Mouse (Mus musculus): ENCODE measurements at regions not wholly inside any gene's neighbourhood (a gene's known extent, or its start where the extent isn't known, plus 50 kb on each side); places are given as distances from the start of the nearest gene placed in this dataset.
A peak's percentile ranks its signal among the peaks of the same experiment; 100 is the strongest.

DNA sequence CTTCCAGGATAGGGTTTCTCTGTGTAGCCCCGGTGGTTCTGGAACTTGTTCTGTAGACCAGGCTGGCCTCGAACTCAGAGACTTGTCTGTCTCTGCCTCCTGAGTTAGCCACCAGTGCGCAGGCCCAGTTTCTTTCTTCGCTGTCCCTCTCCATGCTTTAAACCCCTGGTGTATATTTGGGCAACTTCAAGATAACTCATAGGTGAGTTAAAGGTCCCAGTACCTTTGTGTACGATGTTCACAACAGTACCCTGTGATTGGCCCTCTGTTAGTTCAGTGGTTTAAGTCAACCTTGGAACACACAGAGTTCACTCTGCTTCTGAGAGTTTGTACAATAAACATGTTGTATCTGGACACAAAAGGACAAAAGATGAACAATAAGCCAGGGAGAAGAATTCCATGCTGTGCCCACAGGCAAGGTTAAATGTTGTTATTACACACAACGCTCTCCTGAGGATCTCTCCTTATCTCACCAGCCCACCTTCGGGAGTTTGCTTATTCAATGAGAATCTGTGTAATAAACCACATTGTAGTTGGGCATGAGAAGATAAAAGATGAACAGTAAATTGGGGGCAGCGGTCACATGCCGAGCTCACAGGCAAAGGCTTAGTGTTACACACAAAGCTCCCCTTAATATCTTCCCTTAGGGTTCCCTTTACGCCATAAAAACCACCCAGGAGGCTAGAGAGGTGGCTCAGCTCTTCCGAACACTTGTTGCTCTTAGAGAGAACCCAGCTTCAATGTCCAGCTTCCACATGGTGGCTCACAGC is 78.6 kb upstream of the Cpsf6 start:
- H3K27ac ChIP-seq (ENCODE audit: low read depth) = no peak overlapping the region
- 63% methylated on average over 11 of the region's 11 CpGs for WGBS (ENCODE audit: insufficient replicate concordance)

DNA sequence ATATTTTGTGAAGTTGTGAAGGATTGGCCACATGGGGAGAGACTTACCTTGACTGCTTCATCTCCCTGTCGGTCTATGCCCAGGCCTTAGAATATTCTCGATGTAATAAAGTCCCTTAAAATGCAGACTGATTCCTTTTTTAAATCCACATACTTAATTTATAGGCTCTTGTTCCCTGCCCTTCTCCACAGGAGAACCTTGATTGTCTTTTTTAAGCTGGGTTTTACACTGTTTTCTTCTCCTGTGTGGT is 77.8 kb upstream of the Cpsf6 start:
- no peak overlapping the region for H3K27ac ChIP-seq (ENCODE audit: low read depth)
- ATAC-seq (no peak), DNase-seq (no peak)
- TF ChIP-seq EP300 (IDR thresholded peaks at IDR 0.05; ENCODE audit: low read depth) (no peak), CTCF (IDR thresholded peaks at IDR 0.05; ENCODE audit: low read depth) (no peak)
- H3K9me3 ChIP-seq (ENCODE audit: low read length) = no peaks in the 10 kb centered on the region
- no peaks in the 10 kb centered on the region; the same call in 1 of the 2 replicates for H3K4me1 ChIP-seq (ENCODE audit: insufficient read depth)
- no peak overlapping the region for H3K9ac ChIP-seq (replicated peaks)
- no peak overlapping the region for H3K4me3 ChIP-seq (ENCODE audit: low read depth, low read length)
- 76% methylated on average over 2 of the region's 2 CpGs for WGBS (ENCODE audit: insufficient replicate concordance)
- H3K27me3 ChIP-seq (ENCODE audit: insufficient read depth, low read length) = no peaks in the 10 kb centered on the region
- H3K36me3 ChIP-seq (replicated peaks; ENCODE audit: insufficient read depth, low read length) = no peaks in the 10 kb centered on the region
- no peak overlapping the region for H3K4me2 ChIP-seq (ENCODE audit: low read depth, low read length)

More for the DNA sequence above, 78.6 kb upstream of the Cpsf6 start:
- DNase-seq = no peak
- no peaks in the 10 kb centered on the region for H3K27me3 ChIP-seq (ENCODE audit: insufficient read depth, low read length)
- no peaks in the 10 kb centered on the region for H3K9me3 ChIP-seq (ENCODE audit: low read length)
- H3K36me3 ChIP-seq (replicated peaks; ENCODE audit: insufficient read depth, low read length) = no peaks in the 10 kb centered on the region
- ATAC-seq = no peak
- no peaks in the 10 kb centered on the region; the same call in 1 of the 2 replicates for H3K4me1 ChIP-seq (ENCODE audit: insufficient read depth)
- TF ChIP-seq EP300 (IDR thresholded peaks at IDR 0.05; ENCODE audit: low read depth) (no peak), CTCF (IDR thresholded peaks at IDR 0.05; ENCODE audit: low read depth) (no peak)
- no peak overlapping the region for H3K9ac ChIP-seq (replicated peaks)
- no peak overlapping the region for H3K4me2 ChIP-seq (ENCODE audit: low read depth, low read length)
- H3K4me3 ChIP-seq (ENCODE audit: low read depth, low read length) = no peak overlapping the region

DNA sequence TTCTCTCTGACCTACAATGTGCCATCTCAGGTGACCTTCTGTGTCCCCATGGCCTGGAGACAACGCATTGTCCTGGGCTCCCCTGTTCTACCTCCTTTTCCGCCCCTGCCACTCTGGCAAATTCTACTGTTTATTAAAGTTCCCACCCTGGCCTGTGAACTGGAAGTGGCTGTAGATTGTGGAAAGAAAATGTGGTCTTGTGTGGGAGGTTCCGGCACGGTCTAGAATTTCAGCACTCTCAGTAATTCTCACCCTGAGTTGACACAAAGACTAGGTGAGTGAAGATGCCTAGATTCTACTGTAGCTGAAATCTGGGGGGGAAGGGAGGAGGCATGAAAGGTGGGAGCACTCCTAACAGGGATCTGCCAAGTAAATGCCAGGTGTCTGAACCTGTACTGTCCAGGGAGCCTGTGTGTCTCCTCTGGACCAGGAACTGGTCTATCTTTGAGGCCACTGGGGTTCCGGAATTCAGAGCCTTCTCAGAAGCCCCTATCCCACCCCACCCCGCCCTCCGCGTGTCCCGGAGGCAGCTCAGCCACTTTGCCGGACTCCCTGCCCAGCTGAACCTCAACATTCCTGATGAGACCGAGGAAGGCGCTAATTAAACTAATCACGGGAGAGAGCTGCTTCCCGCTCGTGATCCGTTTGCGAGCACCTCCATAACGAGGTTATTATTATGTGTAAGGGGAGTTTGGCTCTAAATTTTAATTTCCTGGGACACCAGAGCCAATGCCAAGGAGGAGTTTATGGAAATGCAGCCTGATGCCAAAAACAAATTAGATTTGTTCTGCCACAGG is 77.3 kb upstream of the Cpsf6 start:
- DNase-seq (no peak), ATAC-seq (no peak)
- Histone ChIP-seq H3K27me3 (ENCODE audit: insufficient read depth, low read length) (no peaks in the 10 kb centered on the region), H3K9ac (replicated peaks) (0 out of 2 replicates have a peak overlapping the region, but pooled peaks have one; percentile 2), H3K27ac (ENCODE audit: low read depth) (peak overlapping the region; percentile 82), H3K4me2 (ENCODE audit: low read depth, low read length) (peak overlapping the region; percentile 30; the same call in 1 of the 2 replicates), H3K4me3 (ENCODE audit: low read depth, low read length) (no peak overlapping the region), H3K36me3 (replicated peaks; ENCODE audit: insufficient read depth, low read length) (no peaks in the 10 kb centered on the region), H3K9me3 (ENCODE audit: low read length) (no peaks in the 10 kb centered on the region), H3K4me1 (ENCODE audit: insufficient read depth) (peaks cover 3% of the 10 kb centered on the region)
- TF ChIP-seq EP300 (IDR thresholded peaks at IDR 0.05; ENCODE audit: low read depth) = no peak
- WGBS (ENCODE audit: insufficient replicate concordance) = 63% methylated on average over 18 of the region's 18 CpGs

DNA sequence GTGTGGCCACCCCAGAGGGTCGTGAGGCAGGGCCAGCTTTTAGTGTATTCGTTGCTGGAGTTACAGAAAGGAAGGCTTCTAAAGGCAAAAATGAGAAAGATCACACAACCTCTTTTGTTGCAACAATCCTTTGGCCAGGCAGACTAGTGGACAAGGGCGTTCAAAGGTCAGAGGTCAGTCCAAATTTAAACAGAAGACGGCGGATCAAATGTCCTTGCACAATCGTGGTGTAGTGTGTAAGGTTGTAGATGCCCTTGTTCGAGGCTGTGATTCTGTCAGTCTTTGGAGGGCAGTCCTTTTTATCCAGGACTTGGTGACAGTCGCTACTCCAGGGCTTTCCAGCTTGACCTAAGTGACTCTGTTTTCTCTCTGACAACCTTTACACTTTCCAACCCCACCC is 76.6 kb upstream of the Cpsf6 start:
- Histone ChIP-seq H3K36me3 (replicated peaks; ENCODE audit: insufficient read depth, low read length) (no peaks in the 10 kb centered on the region), H3K9ac (replicated peaks) (no peak overlapping the region), H3K9me3 (ENCODE audit: low read length) (no peaks in the 10 kb centered on the region), H3K4me1 (ENCODE audit: insufficient read depth) (peaks cover 3% of the 10 kb centered on the region), H3K4me2 (ENCODE audit: low read depth, low read length) (0 out of 2 replicates have a peak overlapping the region, but pooled peaks have one; percentile 9), H3K27ac (ENCODE audit: low read depth) (peak overlapping the region; percentile 82), H3K4me3 (ENCODE audit: low read depth, low read length) (no peak overlapping the region), H3K27me3 (ENCODE audit: insufficient read depth, low read length) (no peaks in the 10 kb centered on the region)
- TF ChIP-seq CTCF (IDR thresholded peaks at IDR 0.05; ENCODE audit: low read depth) = no peak
- no peak for TF ChIP-seq EP300 (IDR thresholded peaks at IDR 0.05; ENCODE audit: low read depth)
- ATAC-seq = peak; percentile 68
- WGBS (ENCODE audit: insufficient replicate concordance) = 56% methylated on average over 8 of the region's 8 CpGs
- peak; percentile 40 for DNase-seq

DNA sequence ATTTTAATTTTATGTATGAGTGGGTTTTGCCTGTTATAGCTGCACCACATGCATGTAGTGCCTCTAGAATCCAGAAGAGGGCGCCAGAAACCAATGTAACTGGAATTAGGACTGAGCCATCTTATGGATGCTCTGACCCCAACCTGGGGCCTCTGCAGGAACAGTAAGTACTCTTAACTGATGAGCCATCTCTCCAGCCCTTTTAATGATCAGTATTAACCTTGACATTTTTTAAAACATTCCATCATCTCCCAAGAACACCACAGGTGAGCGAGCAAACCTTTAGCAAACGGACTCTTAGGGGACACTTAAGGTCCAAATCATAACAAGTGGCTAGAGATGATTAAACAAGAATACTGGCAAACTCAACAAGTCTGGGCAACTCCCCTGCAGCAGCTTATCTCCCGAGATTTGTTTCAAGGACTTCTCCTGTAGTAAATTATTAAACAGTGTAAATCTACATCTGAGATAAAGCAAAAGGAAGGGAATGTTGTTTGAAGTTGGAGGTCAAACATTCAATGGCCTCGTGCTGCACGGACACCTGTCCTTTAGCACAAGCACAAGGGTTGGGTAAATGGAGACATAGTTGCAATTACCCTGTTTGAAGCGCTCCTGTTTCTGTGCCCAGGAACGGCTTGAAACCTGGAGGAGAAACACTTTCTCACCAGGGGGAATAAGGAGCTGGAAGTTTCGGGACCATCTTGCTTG is 75.9 kb upstream of the Cpsf6 start:
- H3K4me1 ChIP-seq (ENCODE audit: insufficient read depth) = peaks cover 3% of the 10 kb centered on the region
- H3K9me3 ChIP-seq (ENCODE audit: low read length) = no peaks in the 10 kb centered on the region
- ATAC-seq (peak; percentile 77), DNase-seq (peak; percentile 69)
- H3K27ac ChIP-seq (ENCODE audit: low read depth) = peak overlapping the region; percentile 82
- H3K4me2 ChIP-seq (ENCODE audit: low read depth, low read length) = no peak overlapping the region
- TF ChIP-seq EP300 (IDR thresholded peaks at IDR 0.05; ENCODE audit: low read depth) (no peak; the same call in 1 of the 2 replicates), CTCF (IDR thresholded peaks at IDR 0.05; ENCODE audit: low read depth) (peak; percentile 80)
- H3K9ac ChIP-seq (replicated peaks) = no peak overlapping the region
- H3K36me3 ChIP-seq (replicated peaks; ENCODE audit: insufficient read depth, low read length) = no peaks in the 10 kb centered on the region
- H3K27me3 ChIP-seq (ENCODE audit: insufficient read depth, low read length) = no peaks in the 10 kb centered on the region
- H3K4me3 ChIP-seq (ENCODE audit: low read depth, low read length) = no peak overlapping the region
- WGBS (ENCODE audit: insufficient replicate concordance) = 49% methylated on average over 9 of the region's 9 CpGs
